Mouse (Mus musculus) thymus, postnatal 4 days (tissue): Measurements from ENCODE around the gene Xrcc3.

Experiments used
- DNase-seq: peaks from one replicate; pipeline ENCODE4 v3.0.0; 2021

Gene Xrcc3

GRCm38 (mm10) chr12:111770651-111771050 lies 43.0 kb downstream of the Xrcc3 start:
- no peak for DNase-seq

DNA sequence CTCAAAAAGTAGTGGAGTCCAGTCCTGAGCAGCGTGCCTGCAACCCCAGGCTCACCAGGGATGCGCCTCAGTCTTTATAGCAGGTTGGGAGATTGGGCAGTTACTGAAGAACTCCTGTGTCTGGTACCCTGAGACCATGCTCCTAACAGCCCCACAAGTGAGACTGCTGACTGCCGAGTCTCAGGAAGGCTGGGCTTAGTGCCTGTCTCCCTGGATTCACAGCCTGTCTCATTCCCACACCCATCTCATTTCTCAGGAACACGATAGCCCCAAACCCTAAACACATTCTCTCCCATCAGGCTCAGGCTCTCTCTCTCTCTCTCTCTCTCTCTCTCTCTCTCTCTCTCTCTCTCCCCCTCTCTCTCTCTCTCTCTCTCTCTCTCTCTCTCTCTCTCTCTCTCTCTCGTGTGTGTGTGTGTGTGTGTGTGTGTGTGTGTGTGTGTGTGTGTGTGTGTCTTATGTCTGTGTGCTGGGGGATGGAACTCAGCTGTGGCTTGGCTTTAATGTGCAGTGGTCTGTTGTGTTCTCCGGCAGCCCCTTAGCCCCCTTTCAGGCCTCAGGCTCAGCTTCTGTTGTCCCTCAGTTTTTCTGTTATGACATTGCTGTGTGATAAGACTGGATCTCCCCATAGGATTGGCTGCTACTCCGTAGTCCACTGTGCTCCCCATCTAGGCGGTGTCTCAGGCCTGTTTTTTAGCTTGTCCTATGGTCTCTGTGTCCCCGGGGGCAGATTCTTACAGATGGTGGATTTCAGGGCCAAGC lies 43.7 kb downstream of the Xrcc3 start:
- no peak for DNase-seq

DNA sequence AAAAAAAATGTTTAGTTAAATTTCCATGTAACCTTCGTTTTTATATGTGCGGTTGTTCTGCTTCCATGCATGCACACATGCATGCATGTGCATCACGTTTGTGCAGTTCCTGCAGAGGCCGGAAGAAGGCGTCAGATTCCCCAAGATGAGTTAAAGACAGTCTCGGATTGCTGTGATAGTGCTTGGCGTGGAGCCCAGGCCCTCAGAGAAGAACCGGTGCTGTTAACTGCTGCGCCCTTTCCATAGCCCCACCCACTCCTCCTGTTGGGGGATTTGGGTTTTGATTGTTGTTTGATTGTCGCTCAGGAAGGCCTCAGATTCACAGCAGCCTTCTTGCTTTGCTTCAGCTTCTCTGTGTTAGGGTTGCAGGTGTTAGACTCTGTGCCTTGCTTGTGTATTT lies 44.4 kb downstream of the Xrcc3 start:
- DNase-seq: no peak

DNA sequence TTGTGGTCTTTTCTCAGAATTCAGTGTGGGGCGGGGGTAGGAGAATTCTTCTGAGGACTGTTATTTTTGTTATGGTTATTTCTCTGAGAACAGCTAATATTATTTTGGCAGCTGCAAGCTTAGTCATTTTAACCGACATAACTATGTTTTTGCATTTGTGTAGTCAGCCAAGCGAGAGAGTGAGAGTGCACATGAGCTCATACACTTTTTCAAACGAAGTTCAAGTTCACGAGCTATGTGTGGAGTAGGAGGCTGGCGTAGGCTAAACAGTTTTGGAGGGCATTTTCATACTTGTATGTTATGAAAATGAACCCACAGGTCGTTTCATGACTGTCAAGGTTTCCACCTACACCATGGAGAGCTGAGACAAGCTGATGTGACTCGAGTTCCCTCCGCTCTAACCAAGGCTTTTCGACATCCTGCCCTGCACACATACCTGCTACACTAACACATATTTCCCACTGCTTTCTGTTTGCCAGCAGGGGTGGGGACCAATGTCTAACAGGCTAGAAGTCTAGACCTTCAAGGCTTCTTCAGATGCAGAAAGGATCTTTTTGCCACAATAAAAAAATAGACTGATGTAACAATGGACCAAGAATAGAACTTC lies 45.2 kb downstream of the Xrcc3 start:
- DNase-seq: no peak

DNA sequence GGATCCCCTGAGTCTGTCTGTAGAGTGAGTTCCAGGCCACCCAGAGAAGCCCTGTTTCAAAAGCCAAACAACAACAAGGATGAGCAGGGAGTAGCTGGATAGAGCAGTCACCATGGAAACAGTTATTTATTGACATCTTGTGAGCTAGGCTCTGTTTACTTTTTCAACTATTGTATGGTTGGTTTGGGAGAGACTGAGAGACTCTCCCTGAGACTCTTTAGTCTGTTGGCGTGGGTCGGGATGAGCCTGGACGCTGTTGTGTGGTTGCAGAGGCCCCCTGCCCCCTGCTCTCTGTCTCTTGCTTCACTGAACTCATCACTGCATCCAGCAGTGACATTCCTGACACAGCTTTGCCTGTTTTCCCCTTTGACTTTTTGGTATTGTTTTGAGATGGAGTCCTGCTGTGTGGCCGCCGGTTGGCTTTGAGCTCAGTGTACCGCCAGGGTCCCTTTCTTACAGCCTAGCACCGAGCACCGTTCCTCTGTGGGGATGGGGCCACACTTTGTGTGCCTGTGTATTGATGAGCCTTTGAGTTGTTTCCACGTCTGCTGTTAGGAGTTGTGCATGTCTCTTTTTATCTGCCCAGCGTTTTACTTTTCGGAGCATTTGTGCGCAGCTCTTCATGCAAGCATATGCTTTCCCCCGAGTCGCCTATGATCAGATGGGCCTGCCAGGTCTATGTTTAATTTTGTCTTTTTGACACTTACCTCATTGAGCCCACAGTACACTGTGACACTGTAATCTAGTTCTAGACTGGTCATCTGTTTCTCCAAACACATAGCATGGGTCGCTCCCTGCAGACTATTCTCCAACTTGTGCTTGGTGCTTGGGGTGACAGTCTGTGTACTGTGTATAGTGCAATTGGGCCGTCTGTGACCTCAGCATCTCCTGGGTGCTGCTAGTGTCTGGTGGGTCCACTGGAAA lies 47.1 kb downstream of the Xrcc3 start:
- DNase-seq: no peak

DNA sequence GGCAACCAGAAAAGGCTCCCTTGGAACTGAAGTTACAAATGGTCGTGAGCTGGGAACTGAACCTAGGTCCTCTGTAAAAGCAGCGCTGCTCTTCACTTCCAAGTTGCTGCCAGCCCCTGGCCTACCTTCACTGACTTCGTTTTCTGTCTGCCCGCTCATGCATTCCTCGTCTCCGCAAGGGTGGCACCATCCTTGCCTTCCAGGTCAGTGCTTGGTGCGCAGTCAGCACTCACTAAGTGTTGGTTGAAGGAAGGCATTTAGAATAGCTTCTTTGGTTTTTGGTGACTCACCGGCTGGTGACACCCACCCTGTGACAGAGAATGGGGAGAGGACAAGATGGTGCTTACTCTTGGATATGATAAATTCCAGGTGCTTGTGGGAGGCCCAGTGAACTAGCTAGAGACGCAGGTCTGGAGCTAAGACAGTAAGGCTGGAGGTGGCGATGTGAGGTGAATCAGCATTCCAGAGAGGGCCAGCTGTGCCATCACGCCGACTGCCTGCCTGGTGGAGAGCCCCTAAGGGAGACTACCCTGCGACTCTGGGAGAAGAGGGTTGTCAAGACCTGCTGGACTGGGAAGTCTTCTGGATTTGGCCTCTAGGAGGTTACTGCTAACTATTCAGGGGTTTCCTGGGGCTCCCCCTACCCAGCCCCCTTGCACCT lies 50.9 kb downstream of the Xrcc3 start:
- no peak for DNase-seq

- no peak for DNase-seq
Observed at GRCm38 (mm10) chr12:111760306-111760908, 53.3 kb downstream of the Xrcc3 start.

- peak; percentile 73 for DNase-seq
Observed at GRCm38 (mm10) chr12:111759176-111760061, 54.3 kb downstream of the Xrcc3 start.

DNA sequence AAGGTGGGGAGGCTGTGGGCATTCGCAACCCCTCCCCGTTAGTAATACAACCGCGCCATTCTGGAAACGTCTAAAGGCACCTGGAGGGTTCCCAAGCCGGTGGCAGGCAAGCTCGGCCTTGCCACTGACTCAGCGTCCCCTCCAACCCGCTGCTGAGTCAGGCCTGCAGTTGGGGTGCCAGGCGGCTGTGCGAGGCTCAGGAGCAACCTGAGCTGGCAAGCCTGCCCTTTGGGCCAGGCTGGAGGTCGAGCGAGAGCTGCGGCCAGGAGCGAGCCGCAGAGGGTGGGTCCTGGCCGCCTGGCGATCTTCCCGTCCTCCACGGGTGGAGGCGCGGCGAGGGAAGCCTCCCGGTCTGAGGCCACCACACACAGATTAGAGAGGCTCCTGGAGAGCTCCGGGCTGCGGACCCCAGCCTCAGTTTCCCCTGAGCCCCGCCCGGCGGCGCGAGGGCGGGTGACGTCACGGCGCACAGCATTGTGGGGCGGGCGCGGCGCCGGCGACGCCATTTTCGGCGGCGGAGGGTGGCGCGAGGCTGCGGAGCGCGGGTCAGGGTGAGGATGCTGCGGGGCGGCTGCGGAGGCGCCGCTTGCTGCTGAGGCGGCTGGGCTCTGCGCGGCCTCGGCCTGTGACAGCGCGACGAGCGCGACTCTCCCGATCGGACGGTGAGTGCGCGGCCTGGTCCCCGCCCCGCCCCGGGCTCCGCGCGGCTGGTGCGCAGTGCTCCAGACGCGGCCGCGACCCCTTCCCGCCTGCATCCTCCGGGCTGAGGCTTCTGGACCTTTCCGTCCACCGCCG lies 55.1 kb downstream of the Xrcc3 start, which contains the start of gene Klc1:
TSS of gene Klc1 (plus strand) at position 469 of the 795 bp plus-strand sequence.
- peak; percentile 92 for DNase-seq

DNA sequence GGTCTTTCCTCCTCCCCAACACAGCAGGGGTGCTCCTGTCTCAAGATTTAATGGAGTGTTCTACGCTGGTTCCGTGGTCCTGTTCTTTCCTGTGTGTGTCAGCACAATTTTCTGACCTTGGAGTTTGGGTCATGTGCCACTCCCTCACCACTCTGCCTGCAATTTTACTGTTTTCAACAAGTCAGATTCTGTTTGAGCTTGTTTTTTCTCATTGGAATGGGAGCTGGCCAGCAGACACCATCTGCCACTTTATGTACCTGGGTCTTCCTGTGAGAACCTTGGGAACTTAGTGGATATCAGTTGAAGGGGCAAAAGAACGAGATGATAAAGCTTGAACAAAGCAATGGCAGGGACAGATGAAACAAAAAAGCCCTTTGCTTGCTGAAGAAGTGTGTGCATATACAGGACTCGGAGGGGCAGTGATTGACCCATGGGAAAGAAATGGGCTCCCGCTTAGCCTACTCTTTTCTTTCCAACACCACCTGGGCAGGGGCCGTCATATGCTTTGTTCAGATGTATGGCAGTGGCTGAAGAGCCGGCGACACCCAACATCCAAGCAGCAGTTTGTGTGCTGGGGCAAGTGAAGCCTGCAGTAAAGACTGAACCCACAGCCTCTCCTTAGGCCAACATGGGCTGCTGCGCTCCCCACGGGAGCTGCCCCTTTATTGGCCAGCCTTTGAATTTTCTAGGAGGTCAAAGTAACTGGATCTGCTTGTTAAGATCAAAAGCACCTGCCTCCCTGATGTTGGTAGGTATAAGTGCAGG lies 55.9 kb downstream of the Xrcc3 start:
- DNase-seq: no peak

GRCm38 (mm10) chr12:111756698-111757082 lies 57.0 kb downstream of the Xrcc3 start:
- no peak for DNase-seq

- no peak for DNase-seq
Observed at GRCm38 (mm10) chr12:111756082-111756697, 57.5 kb downstream of the Xrcc3 start.

DNA sequence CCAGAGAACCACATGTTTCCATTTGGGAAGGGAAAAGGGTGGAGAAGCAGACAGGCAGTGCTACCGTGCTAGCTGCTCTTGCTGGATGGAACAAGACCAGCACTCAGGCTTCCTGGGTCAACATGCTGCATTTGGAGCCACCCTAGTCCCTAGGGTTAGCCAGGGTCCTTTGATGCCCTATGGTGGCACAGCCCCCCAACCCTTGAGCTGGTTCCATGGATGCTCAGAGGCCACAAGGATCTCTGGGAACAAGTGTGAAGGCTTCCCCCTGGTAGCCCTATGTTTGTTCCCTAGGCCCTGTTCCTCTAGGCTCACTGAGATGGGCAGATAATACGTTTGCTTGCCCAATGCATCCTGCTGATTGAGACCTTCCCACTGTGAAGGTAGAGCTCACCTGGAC lies 58.4 kb downstream of the Xrcc3 start:
- DNase-seq: no peak

GRCm38 (mm10) chr12:111754710-111755109 lies 59.0 kb downstream of the Xrcc3 start:
- DNase-seq: no peak

- no peak for DNase-seq
Observed at GRCm38 (mm10) chr12:111753347-111753746, 60.3 kb downstream of the Xrcc3 start.
